Mouse (Mus musculus) mature B cell (primary cell): ENCODE results near the gene Rabgap1l.

Source experiments
- in situ Hi-C: fragments of 300-500 bp; cut with MboI; formaldehyde crosslinking; loops from 2 replicates; pipeline ENCODE4 v1.14.3; 2019

Rabgap1l gene

GRCm38 (mm10) chr1:160194529-160195336, 598.3 kb downstream of the Rabgap1l start, which contains the start of gene Mrps14:
Gene Mrps14 (plus strand): TSS chr1:160195215.
- in situ Hi-C loops = loop anchor here (25.0 kb wide), 1 partner anchor 518 kb away; no protein-coding TSS in a partner anchor

DNA sequence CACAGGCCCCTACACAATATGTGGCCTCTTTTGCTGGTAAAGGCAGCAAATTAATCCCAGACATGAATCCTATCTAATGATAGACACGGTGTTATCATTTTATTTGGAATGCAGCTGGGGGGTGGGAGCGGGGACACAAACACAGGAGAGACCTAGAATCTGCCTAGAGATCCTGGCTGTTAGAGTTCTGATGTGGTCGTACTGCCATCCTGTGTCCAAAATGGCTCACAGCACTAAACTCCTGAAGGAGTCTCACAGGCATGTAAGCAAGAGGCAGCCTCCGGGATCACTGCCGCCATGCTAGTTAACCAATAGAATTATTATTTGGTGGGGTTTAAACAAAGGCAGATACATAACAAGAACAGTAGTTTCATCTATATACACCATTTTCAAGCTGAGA, 608.5 kb downstream of the Rabgap1l start:
- in situ Hi-C loops = loop anchor here (25.0 kb wide), 1 partner anchor 528 kb away; no protein-coding TSS in a partner anchor

DNA sequence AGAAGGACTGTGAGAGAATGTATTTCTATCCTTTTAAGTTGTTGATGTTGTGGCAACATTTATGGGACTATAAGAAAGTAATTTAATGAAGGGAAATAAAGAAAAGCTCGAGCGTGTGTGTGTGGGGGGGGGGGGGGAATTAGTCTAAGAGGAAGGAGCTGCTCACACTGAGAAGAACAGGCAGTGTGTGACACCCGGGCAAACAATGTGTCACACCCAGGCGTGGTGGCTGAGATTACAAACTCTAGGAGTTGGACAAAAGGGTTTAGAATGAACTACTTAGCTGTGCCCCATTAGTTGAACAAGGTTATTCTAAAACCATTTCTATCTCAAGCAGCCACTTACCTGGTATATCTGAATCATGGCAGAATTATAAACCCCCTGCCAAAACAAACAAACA, 611.8 kb downstream of the Rabgap1l start:
- in situ Hi-C loops = loop anchor here (25.0 kb wide), 1 partner anchor 531 kb away; no protein-coding TSS in a partner anchor

- in situ Hi-C loops = loop anchor here (25.0 kb wide), 1 partner anchor 535 kb away; no protein-coding TSS in a partner anchor
Measured at GRCm38 (mm10) chr1:160176903-160177302, 616.1 kb downstream of the Rabgap1l start.
